Mouse (Mus musculus) gonadal fat pad, adult 2 months (tissue): ENCODE data around the gene Trim2. TPM values are rescaled to one million over a fixed set of nuclear protein-coding genes. Genes with fewer than 3 reads are reported as not detected.

Experiments used
- DNase-seq: peaks from one replicate; pipeline ENCODE4 v3.0.0-alpha.2; 2012; ENCODE audit warnings: low read depth
- polyA plus RNA-seq: library from polyadenylated mRNA; depleted of rRNA; stranded (reverse); fragments of >200 nt; gene quantifications from 2 replicates; pipeline ENCODE4 v1.2.3, GENCODE M21; 2012; rRNA removed

Gene Trim2
- polyA plus RNA-seq, 1 experiment = 35.2 TPM

GRCm38 (mm10) chr3:84149831-84150230, 156.8 kb downstream of the Trim2 start:
- no peak for DNase-seq

- DNase-seq = no peak
Measured at GRCm38 (mm10) chr3:84140947-84141346, 165.7 kb downstream of the Trim2 start.

GRCm38 (mm10) chr3:84136509-84136908, 170.2 kb downstream of the Trim2 start:
- no peak for DNase-seq

GRCm38 (mm10) chr3:84135933-84136332, 170.7 kb downstream of the Trim2 start:
- DNase-seq = no peak

- DNase-seq = no peak
Measured at GRCm38 (mm10) chr3:84135387-84135786, 171.3 kb downstream of the Trim2 start.

GRCm38 (mm10) chr3:84131369-84131768, 175.3 kb downstream of the Trim2 start:
- no peak for DNase-seq

GRCm38 (mm10) chr3:84130776-84131175, 175.9 kb downstream of the Trim2 start:
- DNase-seq = no peak

- no peak for DNase-seq
Measured at GRCm38 (mm10) chr3:84128871-84129870, 177.5 kb downstream of the Trim2 start.

GRCm38 (mm10) chr3:84127431-84127830, 179.2 kb downstream of the Trim2 start:
- DNase-seq = no peak

- DNase-seq = no peak
Measured at GRCm38 (mm10) chr3:84126721-84127120, 180.0 kb downstream of the Trim2 start.

- no peak for DNase-seq
Measured at GRCm38 (mm10) chr3:84125704-84126289, 180.9 kb downstream of the Trim2 start.

GRCm38 (mm10) chr3:84123461-84123860, 183.2 kb downstream of the Trim2 start:
- no peak for DNase-seq

- DNase-seq = no peak
Measured at GRCm38 (mm10) chr3:84118718-84119117, 188.0 kb downstream of the Trim2 start.

GRCm38 (mm10) chr3:84118178-84118577, 188.5 kb downstream of the Trim2 start:
- no peak for DNase-seq

Other genes with a start within 250 kb of the Trim2 start
- 0.65 and 0.75 TPM in 2 replicates for gene Mnd1, start 151.1 kb downstream of the Trim2 start, polyA plus RNA-seq
- not detected in 2 replicates for gene Gm6525, start 132.8 kb downstream of the Trim2 start, polyA plus RNA-seq
- gene Fhdc1, start 173.6 kb upstream of the Trim2 start, polyA plus RNA-seq = 1.7 and 2.3 TPM in 2 replicates